ENCODE assay signal across 8 mouse cellular contexts in the genomic region with DNA sequence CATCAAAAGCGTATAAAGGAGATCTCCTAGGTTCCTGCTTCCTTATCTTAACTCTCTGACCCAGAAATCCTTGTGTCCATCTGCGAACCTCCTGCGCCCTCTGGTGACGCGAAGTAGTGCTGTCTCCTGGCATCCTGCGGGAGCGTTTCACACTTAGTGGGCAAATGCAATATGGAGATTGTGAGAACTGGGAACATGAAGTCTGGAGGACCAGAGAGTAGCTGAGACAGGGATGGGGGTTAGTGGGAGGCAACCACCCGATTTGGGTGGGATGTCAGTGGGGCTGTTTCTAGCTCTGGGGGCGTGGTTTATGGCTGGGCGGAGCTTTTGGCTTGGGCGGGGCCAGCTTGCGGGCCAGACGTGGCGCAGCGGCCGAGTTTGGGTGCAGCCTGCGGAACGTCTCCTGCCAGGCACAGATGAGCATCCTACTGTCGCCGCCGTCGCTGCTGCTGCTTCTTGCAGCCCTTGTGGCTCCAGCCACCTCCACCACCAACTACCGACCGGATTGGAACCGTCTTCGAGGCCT. TPM values are rescaled to one million over a fixed set of nuclear protein-coding genes. Genes with fewer than 3 reads are reported as not detected.
DNase-seq lines count a peak whose midpoint lies in the region; ATAC-seq and TF ChIP-seq lines count a peak whose summit lies in the region.

A gene (plus strand): TSS at position 156 of the 526 bp plus-strand sequence.

- under 1% methylated on average over 26 of the region's 26 CpGs for WGBS in bone marrow, adult 2 months
- WGBS in embryonic facial prominence, embryonic 15.5 days = under 1% methylated on average over 26 of the region's 26 CpGs
- WGBS in kidney, embryonic 14.5 days = under 1% methylated on average over 26 of the region's 26 CpGs
- under 1% methylated on average over 26 of the region's 26 CpGs for WGBS in limb, embryonic 15.5 days

- TF ChIP-seq CTCF in bone marrow, adult 2 months (IDR thresholded peaks at IDR 0.05; ENCODE audit: control insufficient read depth, insufficient read depth, low read length) = peak; percentile 92

- peak; percentile 81 for ATAC-seq in embryonic facial prominence, embryonic 15.5 days (ENCODE audit: insufficient number of reproducible peaks, low FRiP score, low TSS enrichment, low read depth)
- ATAC-seq in kidney, embryonic 14.5 days (ENCODE audit: low FRiP score, low TSS enrichment) = peak; percentile 86
- ATAC-seq in limb, embryonic 15.5 days (ENCODE audit: insufficient number of reproducible peaks, low FRiP score, low TSS enrichment, low read depth) = peak; percentile 80

- H3K27me3 ChIP-seq in embryonic facial prominence, embryonic 15.5 days = peaks cover 10% of the 10 kb centered on the region
- 0 out of 2 replicates have a peak, but pooled peaks cover 4% of the 10 kb centered on the region for H3K27me3 ChIP-seq in kidney, embryonic 14.5 days (ENCODE audit: control insufficient read depth, insufficient read depth, low read length)
- H3K27me3 ChIP-seq in limb, embryonic 15.5 days = peaks cover 4% of the 10 kb centered on the region; the same call in 1 of the 2 replicates

- peak within 1 kb of the TSS; percentile 45; the same call in 1 of the 2 replicates for H3K9ac ChIP-seq in embryonic facial prominence, embryonic 15.5 days
- peak within 1 kb of the TSS; percentile 58 for H3K9ac ChIP-seq in kidney, embryonic 14.5 days (ENCODE audit: low read depth, low read length)
- peak within 1 kb of the TSS; percentile 46 for H3K9ac ChIP-seq in limb, embryonic 15.5 days

- TF ChIP-seq POLR2A in bone marrow, adult 2 months (IDR thresholded peaks at IDR 0.05; ENCODE audit: borderline replicate concordance, control insufficient read depth, low read depth, low read length) = no peak; the same call in 1 of the 2 replicates

- H3K9me3 ChIP-seq in embryonic facial prominence, embryonic 15.5 days (replicated peaks) = no peaks in the 10 kb centered on the region
- H3K9me3 ChIP-seq in kidney, embryonic 14.5 days (ENCODE audit: control insufficient read depth, low read length) = no peaks in the 10 kb centered on the region
- no peaks in the 10 kb centered on the region for H3K9me3 ChIP-seq in limb, embryonic 15.5 days

- H3K4me1 ChIP-seq in bone marrow, adult 2 months (ENCODE audit: control insufficient read depth, insufficient read depth, low read length) = peaks cover 2% of the 10 kb centered on the region; the same call in 1 of the 2 replicates
- H3K4me1 ChIP-seq in embryonic facial prominence, embryonic 15.5 days = peaks cover 34% of the 10 kb centered on the region
- H3K4me1 ChIP-seq in kidney, embryonic 14.5 days (ENCODE audit: control insufficient read depth, insufficient read depth, low read length) = peaks cover 20% of the 10 kb centered on the region
- peaks cover 35% of the 10 kb centered on the region for H3K4me1 ChIP-seq in limb, embryonic 15.5 days

- peak; percentile 95 for DNase-seq in 416B (ENCODE audit: low read depth)
- DNase-seq in heart, adult 9 months (ENCODE audit: low spot score in 2 of 2) = peak; percentile 93 to 94
- peak; percentile 57 to 71 for DNase-seq in monocyte, adult 2 months (ENCODE audit: low read depth in 1 of 2, low spot score in 2 of 2)
- DNase-seq in spleen, postnatal 36 days (ENCODE audit: low spot score in 2 of 2) = peak; percentile 67

- H3K36me3 ChIP-seq in embryonic facial prominence, embryonic 15.5 days = peaks cover 3% of the 10 kb centered on the region; the same call in 1 of the 2 replicates
- H3K36me3 ChIP-seq in kidney, embryonic 14.5 days (ENCODE audit: control insufficient read depth, insufficient read depth, low read length) = peaks cover 5% of the 10 kb centered on the region; the same call in 1 of the 2 replicates
- peaks cover 6% of the 10 kb centered on the region; the same call in 1 of the 2 replicates for H3K36me3 ChIP-seq in limb, embryonic 15.5 days

- peak within 1 kb of the TSS; percentile 65 for H3K4me3 ChIP-seq in bone marrow, adult 2 months (replicated peaks; ENCODE audit: control insufficient read depth, low read depth, low read length)
- peak within 1 kb of the TSS; percentile 62 for H3K4me3 ChIP-seq in embryonic facial prominence, embryonic 15.5 days (replicated peaks)
- peak within 1 kb of the TSS; percentile 53 for H3K4me3 ChIP-seq in kidney, embryonic 14.5 days (ENCODE audit: low read length)
- H3K4me3 ChIP-seq in limb, embryonic 15.5 days = peak within 1 kb of the TSS; percentile 55

- H3K27ac ChIP-seq in bone marrow, adult 2 months (ENCODE audit: control insufficient read depth, insufficient read depth, low read depth, low read length, poor library complexity) = no peak within 1 kb of the TSS
- H3K27ac ChIP-seq in embryonic facial prominence, embryonic 15.5 days (replicated peaks) = peak within 1 kb of the TSS; percentile 86
- no peak within 1 kb of the TSS for H3K27ac ChIP-seq in kidney, embryonic 14.5 days (ENCODE audit: low read depth, low read length)
- H3K27ac ChIP-seq in limb, embryonic 15.5 days = peak within 1 kb of the TSS; percentile 79

- H3K4me2 ChIP-seq in embryonic facial prominence, embryonic 15.5 days (replicated peaks) = peak within 1 kb of the TSS; percentile 72
- peak within 1 kb of the TSS; percentile 67 for H3K4me2 ChIP-seq in kidney, embryonic 14.5 days (replicated peaks; ENCODE audit: low read depth, low read length)
- peak within 1 kb of the TSS; percentile 60 for H3K4me2 ChIP-seq in limb, embryonic 15.5 days

RNA-seq across cellular contexts. Expression of the gene that starts here (rescaled TPM):
- 8.0 and 23.9 TPM in 2 replicates for polyA plus RNA-seq in bone marrow, adult 2 months (2011; ENCODE audit: insufficient read depth, insufficient read length, low replicate concordance, missing spikeins)
- polyA plus RNA-seq in embryonic facial prominence, embryonic 15.5 days (2015; fragmentation: Nextera tagmentation; extraction: Ambion mirVana) = 197 and 208 TPM in 2 replicates
- 82.1 and 107 TPM in 2 replicates for polyA plus RNA-seq in kidney, embryonic 14.5 days (2014; fragmentation: Nextera tagmentation; extraction: Ambion mirVana)
- 215 and 226 TPM in 2 replicates for polyA plus RNA-seq in limb, embryonic 15.5 days (2015; fragmentation: Nextera tagmentation; extraction: Ambion mirVana)

Comparison
In these comparisons a context has a peak if more than half of its experiments do, and no peak if none do; other contexts are left out.
1. H3K27ac ChIP-seq: peak in embryonic facial prominence, embryonic 15.5 days (single experiment) and limb, embryonic 15.5 days (single experiment); none in bone marrow, adult 2 months (single experiment) and kidney, embryonic 14.5 days (single experiment).
2. Peak in every context shown above with its lines, with median percentiles within 50 percentile points of each other: DNase-seq, H3K4me3 ChIP-seq, ATAC-seq, H3K4me2 ChIP-seq and H3K9ac ChIP-seq.